Mouse (Mus musculus) bone marrow, adult 2 months (tissue): ENCODE results near the gene Zfp945.

ENCODE experiments used
- CTCF ChIP-seq: fragments of 200-500 bp; IDR thresholded peaks from 2 replicates; pipeline ENCODE4 v1.5.1; 2011; ENCODE audit warnings: low read length, control low read depth; ENCODE audit not compliant: control insufficient read depth, insufficient read depth
- POLR2A ChIP-seq: fragments of 200-500 bp; IDR thresholded peaks from 2 replicates; pipeline ENCODE4 v1.6.1; 2011; ENCODE audit warnings: low read depth, mild to moderate bottlenecking, control low read depth, low read length, borderline replicate concordance; ENCODE audit not compliant: control insufficient read depth

- no peak for TF ChIP-seq CTCF
- TF ChIP-seq POLR2A, result no peak
Measured at GRCm38 (mm10) chr17:22877427-22878307, 10.7 kb upstream of the Zfp945 start.
